Mouse (Mus musculus) mesoderm, embryonic 11.5 days (tissue): ENCODE data around the gene Gpr152.

Experiments
- DNase-seq: peaks from one replicate; pipeline ENCODE4 v3.0.0-alpha.2; 2012; ENCODE audit warnings: low read depth, low spot score

Gene Gpr152

DNA sequence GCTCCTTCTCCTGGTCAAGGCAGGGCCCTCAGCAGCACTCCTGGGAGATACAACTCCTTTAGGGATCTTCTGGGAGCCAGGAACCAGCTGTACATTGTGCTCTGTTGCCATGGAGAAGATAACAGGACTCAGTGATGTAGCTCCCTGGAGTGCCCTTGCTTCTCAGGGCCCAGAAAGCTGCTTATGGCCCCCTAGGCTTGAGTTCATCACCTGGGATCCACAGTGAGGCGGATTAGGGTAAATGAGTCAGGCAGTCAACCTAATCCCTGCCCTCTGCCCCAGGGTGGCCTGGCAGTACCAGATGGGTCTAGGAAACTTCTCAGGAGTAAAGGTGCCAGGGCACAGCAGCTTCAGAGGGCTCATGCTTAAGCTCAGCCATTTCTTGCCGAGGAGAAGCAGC is at the start of gene Gpr152:
Gene Gpr152, plus strand, starts transcription at position 342 of the 400 bp plus-strand sequence.
- no peak for DNase-seq

GRCm38 (mm10) chr19:4090446-4090845 is 49.1 kb upstream of the Gpr152 start:
- DNase-seq, result no peak

DNA sequence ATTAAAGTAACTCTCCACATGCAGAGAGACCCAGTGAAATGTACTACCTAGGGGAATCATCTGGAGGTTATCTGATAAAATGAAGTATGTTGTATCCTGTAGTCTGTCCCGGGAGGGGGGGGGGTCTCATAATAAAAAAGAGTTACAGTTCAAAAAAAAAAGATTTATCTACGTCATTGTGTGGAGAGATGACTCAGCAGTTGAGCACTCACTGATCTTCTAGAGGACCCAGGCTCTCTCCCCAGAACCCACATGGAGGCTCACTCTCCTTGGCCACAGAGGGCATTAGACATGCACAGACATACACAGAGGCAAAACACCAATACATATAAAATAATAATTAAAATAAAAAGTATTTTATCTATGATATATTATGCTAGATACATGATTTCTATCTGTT is 48.2 kb upstream of the Gpr152 start:
- no peak for DNase-seq

GRCm38 (mm10) chr19:4092750-4093149 is 46.8 kb upstream of the Gpr152 start:
- no peak for DNase-seq

DNA sequence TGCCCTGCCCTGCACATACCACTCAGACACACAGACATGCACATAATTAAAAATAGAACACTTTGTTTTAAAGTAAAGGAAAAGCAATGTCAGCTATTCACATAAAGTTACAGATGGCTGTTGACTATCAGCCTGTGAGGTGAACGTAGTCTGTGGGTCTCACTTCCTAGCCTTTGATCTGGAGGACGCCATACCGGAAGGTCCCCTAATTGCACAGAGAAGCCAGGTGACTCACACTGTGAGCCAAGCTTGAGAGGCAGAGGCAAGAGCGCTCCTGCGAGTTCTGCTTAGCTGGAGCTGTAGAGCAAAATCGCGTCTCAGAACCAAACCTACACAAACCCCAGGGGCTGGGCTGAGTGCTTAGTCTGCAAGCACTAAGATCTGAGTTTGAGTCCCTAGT is 45.8 kb upstream of the Gpr152 start:
- no peak for DNase-seq

- no peak for DNase-seq
These were observed 45.2 kb upstream of the Gpr152 start for GRCm38 (mm10) chr19:4094348-4094747.

DNA sequence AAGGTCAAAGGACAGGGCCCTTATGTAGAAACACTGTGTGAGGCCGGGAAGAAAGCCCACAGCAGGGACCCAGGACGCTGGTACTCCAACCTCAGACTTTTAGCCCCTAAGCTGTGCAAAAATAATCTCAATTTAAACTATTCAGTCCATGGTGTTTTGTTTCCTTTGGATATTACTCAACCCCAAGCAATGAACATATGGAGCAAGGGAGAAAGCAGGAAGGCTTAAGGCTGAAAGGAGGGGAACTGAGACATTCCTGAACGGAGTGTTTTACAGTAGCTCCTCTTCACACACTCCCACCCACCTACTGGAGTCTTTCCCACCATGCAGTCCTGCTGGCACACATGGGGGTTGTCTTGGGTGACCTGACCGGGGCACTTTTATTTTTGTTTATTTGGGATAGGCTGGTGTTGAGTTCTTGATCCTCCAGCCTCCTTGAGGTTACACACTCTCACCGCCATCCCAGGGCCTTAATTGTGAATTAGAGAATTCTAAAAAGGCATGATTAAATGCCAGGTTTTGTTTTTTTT is 44.7 kb upstream of the Gpr152 start:
- DNase-seq, result no peak

DNA sequence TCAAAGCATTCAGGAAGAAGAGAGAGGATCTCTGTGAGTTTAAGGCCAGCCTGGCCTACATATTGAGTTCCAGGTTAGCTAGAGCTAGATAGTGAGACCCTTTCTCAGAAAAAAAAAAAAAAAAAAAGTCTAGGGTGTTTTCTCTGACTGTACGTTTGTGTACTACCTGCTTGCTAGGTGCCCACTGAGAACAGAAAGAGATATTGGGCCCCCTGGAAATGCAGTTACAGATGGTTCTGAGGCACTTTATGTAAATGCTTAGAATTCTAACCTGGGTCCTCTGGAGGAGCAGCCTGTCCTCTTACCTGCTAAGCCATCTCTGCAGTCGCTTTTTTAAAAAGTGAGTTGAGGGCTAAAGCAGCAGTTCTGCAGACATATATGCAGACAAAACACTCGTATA is 43.8 kb upstream of the Gpr152 start:
- DNase-seq, result no peak

GRCm38 (mm10) chr19:4096642-4097440 is 42.7 kb upstream of the Gpr152 start, which contains the start of gene Cdk2ap2:
Cdk2ap2 (plus strand) TSS chr19:4097182.
- DNase-seq, result peak; percentile 99

DNA sequence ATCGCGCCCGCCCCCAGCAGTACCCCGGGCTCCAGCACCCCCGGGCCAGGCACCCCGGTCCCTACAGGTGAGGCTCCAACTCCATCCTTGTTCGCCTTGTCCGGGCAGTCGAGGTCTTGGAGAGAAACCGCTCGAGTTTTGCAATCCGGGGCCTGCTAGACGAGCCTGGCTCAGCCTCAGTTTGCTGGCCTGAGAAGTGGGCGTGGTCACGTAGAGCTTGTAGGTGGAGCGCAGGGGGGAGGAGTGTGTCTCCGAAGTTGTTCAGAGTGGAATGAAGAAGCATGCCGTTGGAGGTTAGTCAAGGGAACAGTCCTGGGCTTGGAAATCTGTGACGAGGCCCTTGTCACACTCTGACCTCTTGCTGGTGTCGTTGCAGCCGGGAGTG is 42.2 kb upstream of the Gpr152 start:
- no peak for DNase-seq

GRCm38 (mm10) chr19:4098426-4098825 is 41.2 kb upstream of the Gpr152 start:
- DNase-seq, result no peak

- DNase-seq, result peak; percentile 91
These were observed 40.5 kb upstream of the Gpr152 start for GRCm38 (mm10) chr19:4099056-4099455.

GRCm38 (mm10) chr19:4099837-4100717 is 39.5 kb upstream of the Gpr152 start, which contains the start of gene Pitpnm1:
Pitpnm1 (plus strand) TSS chr19:4099998.
- peak; percentile 30 for DNase-seq

GRCm38 (mm10) chr19:4100718-4101261 is 38.8 kb upstream of the Gpr152 start:
- peak; percentile 56 for DNase-seq

DNA sequence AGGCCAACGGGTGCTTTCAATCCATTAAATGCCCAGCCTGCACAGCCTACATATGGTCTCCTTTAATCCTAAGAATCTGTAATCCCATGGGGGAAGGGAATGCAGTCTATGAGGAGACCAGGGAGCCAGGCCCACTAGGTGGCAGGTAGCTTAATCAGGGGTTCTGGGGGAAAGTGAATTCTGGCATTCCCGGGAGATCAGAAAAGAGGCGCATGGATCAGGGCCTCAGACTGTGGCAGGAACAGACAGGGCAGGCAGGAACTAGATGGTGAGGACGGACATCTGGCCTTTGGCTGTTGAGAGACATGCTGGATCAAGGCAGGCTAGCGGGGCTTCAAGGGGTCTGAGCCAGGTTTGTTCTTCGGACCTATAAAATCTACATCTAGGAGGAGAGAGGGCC is 38.1 kb upstream of the Gpr152 start:
- no peak for DNase-seq

GRCm38 (mm10) chr19:4102049-4102448 is 37.5 kb upstream of the Gpr152 start:
- DNase-seq, result no peak

- no peak for DNase-seq
These were observed 37.0 kb upstream of the Gpr152 start for GRCm38 (mm10) chr19:4102626-4103025.

DNA sequence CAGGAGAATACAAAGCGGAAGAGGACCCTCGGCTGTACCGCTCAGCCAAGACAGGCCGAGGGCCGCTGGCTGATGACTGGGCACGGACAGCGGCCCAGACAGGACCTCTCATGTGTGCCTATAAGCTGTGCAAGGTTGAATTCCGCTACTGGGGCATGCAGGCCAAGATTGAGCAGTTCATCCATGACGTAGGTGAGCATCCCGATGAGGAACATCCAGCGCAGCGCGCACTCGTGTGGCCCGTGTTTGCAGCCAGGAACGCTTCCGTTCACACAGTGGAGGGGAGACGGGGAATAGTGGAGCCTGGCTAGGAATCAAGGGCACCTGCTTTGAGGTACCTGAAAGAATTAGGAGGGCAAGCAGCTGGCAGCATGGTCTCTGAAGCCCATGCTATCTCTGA is 36.3 kb upstream of the Gpr152 start:
- no peak for DNase-seq

DNA sequence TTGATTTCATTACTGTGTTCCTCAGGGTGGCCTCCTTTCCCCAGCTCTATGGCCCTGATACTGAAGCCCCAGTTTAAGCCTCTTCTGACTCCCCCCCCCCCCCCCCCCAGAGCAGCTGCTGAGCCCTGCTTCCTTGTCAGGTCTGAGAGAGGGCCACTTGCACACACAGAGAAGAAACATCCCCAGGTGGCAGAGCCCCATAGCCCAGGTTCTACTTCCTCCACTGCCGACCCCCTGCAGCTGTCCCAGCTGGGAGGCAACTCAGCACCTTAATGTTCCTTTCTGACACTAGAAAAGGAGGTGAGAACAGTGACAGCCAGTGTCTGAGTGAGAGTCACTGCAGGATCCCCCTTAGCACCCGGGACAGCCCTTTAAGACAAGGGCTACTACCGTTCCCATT is 35.8 kb upstream of the Gpr152 start:
- DNase-seq, result no peak

DNA sequence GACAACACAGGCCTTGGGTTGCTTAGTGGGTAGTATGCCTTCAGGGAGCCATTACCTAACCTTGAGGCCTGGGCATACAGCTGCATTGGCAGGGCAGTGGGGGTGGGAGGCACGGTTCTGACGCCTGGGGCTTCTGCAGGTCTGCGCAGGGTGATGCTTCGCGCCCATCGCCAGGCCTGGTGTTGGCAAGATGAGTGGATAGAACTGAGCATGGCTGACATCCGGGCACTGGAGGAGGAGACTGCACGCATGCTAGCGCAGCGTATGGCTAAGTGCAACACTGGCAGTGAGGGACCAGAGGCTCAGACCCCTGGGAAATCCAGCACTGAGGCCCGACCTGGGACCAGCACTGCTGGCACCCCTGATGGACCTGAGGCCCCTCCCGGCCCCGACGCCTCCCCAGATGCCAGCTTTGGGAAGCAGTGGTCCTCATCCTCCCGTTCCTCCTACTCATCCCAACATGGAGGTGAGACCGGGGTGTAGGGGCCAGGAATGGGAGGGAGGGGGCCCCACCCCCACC is 34.9 kb upstream of the Gpr152 start:
- DNase-seq, result no peak

DNA sequence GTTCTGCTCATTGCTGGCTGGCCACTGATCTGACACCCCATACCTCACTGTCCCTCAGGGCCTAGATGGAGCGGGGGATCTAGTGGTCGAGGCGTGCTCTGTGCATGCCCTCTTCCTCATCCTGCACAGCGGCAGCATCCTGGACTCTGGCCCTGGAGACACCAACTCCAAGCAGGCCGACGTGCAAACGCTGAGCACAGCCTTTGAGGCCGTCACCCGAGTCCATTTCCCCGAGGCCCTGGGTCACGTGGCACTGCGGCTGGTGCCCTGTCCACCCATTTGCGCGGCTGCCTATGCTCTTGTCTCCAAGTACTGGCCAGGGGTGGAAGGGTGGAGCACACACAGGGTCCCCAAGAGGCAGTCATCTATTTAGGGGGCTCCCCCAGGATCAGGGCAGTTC is 32.9 kb upstream of the Gpr152 start:
- DNase-seq, result no peak

DNA sequence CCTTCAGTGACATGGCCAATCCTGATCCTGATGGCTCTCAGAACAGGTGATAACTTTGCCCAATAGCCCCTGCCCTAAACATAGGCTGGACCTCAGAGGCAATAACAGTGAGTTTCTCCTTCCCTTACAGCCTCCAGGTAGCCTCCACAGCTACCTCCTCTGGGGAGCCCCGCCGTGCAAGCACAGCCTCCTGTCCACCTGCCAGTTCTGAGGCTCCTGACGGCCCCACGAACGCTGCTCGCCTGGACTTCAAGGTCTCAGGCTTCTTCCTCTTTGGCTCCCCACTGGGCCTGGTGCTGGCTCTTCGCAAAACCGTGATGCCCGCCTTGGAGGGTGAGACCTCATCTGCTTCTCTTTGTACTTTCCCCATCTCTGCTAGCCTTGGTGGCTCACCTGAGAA is 31.1 kb upstream of the Gpr152 start:
- DNase-seq, result no peak
